Mouse (Mus musculus) splenic B cell, adult 2 months (primary cell): ENCODE results near the gene Gm42674.

Experiments
- DNase-seq: peaks from one replicate; pipeline ENCODE4 v3.0.0-alpha.2; 2011; ENCODE audit warnings: low read depth, low spot score
- H3K27me3 ChIP-seq: 2 replicates; pipeline ENCODE4 v1.6.1; 2012; ENCODE audit warnings: mild to moderate bottlenecking, low read length, moderate library complexity, mixed read lengths; ENCODE audit not compliant: control insufficient read depth, poor library complexity, insufficient read depth, severe bottlenecking
- H3K36me3 ChIP-seq: 2 replicates; pipeline ENCODE4 v1.6.1; 2012; ENCODE audit warnings: mild to moderate bottlenecking, low read length, moderate library complexity, mixed read lengths; ENCODE audit not compliant: control insufficient read depth, poor library complexity, insufficient read depth, severe bottlenecking

Gm42674 gene

GRCm38 (mm10) chr3:90587361-90588101 is 14.2 kb upstream of the Gm42674 start:
- DNase-seq, result peak; percentile 51

GRCm38 (mm10) chr3:90589390-90589789 is 12.3 kb upstream of the Gm42674 start:
- Histone ChIP-seq H3K36me3 (no peaks in the 10 kb centered on the region), H3K27me3 (no peaks in the 10 kb centered on the region)
- no peak for DNase-seq

More at GRCm38 (mm10) chr3:90587361-90588101, 14.2 kb upstream of the Gm42674 start:
- H3K27me3 ChIP-seq, result no peaks in the 10 kb centered on the region
- no peaks in the 10 kb centered on the region for H3K36me3 ChIP-seq

GRCm38 (mm10) chr3:90589947-90590346 is 11.8 kb upstream of the Gm42674 start, which contains the start of gene S100a2:
Gene S100a2 (plus strand): TSS chr3:90590247.
- DNase-seq, result no peak
- Histone ChIP-seq H3K36me3 (no peaks in the 10 kb centered on the region), H3K27me3 (no peaks in the 10 kb centered on the region)

- Histone ChIP-seq H3K27me3 (no peaks in the 10 kb centered on the region), H3K36me3 (no peaks in the 10 kb centered on the region)
- DNase-seq, result no peak
These were observed 7.2 kb upstream of the Gm42674 start for GRCm38 (mm10) chr3:90594466-90594865.

- Histone ChIP-seq H3K27me3 (no peaks in the 10 kb centered on the region), H3K36me3 (no peaks in the 10 kb centered on the region)
- DNase-seq, result no peak
These were observed 6.1 kb upstream of the Gm42674 start for GRCm38 (mm10) chr3:90595556-90595955.

GRCm38 (mm10) chr3:90596810-90597209 is 4.9 kb upstream of the Gm42674 start:
- Histone ChIP-seq H3K36me3 (no peaks in the 10 kb centered on the region), H3K27me3 (no peaks in the 10 kb centered on the region)
- DNase-seq, result no peak

GRCm38 (mm10) chr3:90597736-90598135 is 4.0 kb upstream of the Gm42674 start:
- DNase-seq, result no peak
- Histone ChIP-seq H3K27me3 (no peaks in the 10 kb centered on the region), H3K36me3 (no peaks in the 10 kb centered on the region)

GRCm38 (mm10) chr3:90598212-90598611 is 3.5 kb upstream of the Gm42674 start:
- Histone ChIP-seq H3K27me3 (no peaks in the 10 kb centered on the region), H3K36me3 (no peaks in the 10 kb centered on the region)
- no peak for DNase-seq

- Histone ChIP-seq H3K27me3 (no peaks in the 10 kb centered on the region), H3K36me3 (no peaks in the 10 kb centered on the region)
- DNase-seq, result no peak
These were observed 2.3 kb upstream of the Gm42674 start for GRCm38 (mm10) chr3:90599401-90599800.

- no peaks in the 10 kb centered on the region for H3K36me3 ChIP-seq
- no peaks in the 10 kb centered on the region for H3K27me3 ChIP-seq
- DNase-seq, result no peak
These were observed 1.7 kb upstream of the Gm42674 start for GRCm38 (mm10) chr3:90600036-90600435.

- H3K36me3 ChIP-seq, result no peaks in the 10 kb centered on the region
- H3K27me3 ChIP-seq, result no peaks in the 10 kb centered on the region
- DNase-seq, result no peak
These were observed 1.1 kb upstream of the Gm42674 start for GRCm38 (mm10) chr3:90600458-90601195.

GRCm38 (mm10) chr3:90603623-90604022 is 1.9 kb downstream of the Gm42674 start, which contains the start of gene S100a4:
Gene S100a4 (plus strand): TSS chr3:90603771.
- no peaks in the 10 kb centered on the region for H3K36me3 ChIP-seq
- DNase-seq, result peak; percentile 46
- no peaks in the 10 kb centered on the region for H3K27me3 ChIP-seq

GRCm38 (mm10) chr3:90604416-90604815 is 2.7 kb downstream of the Gm42674 start:
- no peak for DNase-seq
- Histone ChIP-seq H3K27me3 (no peaks in the 10 kb centered on the region), H3K36me3 (no peaks in the 10 kb centered on the region)

GRCm38 (mm10) chr3:90605049-90605448 is 3.3 kb downstream of the Gm42674 start:
- DNase-seq, result no peak
- H3K36me3 ChIP-seq, result no peaks in the 10 kb centered on the region

GRCm38 (mm10) chr3:90605736-90606135 is 4.0 kb downstream of the Gm42674 start:
- H3K36me3 ChIP-seq, result no peaks in the 10 kb centered on the region
- no peaks in the 10 kb centered on the region for H3K27me3 ChIP-seq
- DNase-seq, result no peak

More at GRCm38 (mm10) chr3:90605049-90605448, 3.3 kb downstream of the Gm42674 start:
- H3K27me3 ChIP-seq, result no peaks in the 10 kb centered on the region
